Mouse (Mus musculus): ENCODE data around the gene P2ry1.

DNA sequence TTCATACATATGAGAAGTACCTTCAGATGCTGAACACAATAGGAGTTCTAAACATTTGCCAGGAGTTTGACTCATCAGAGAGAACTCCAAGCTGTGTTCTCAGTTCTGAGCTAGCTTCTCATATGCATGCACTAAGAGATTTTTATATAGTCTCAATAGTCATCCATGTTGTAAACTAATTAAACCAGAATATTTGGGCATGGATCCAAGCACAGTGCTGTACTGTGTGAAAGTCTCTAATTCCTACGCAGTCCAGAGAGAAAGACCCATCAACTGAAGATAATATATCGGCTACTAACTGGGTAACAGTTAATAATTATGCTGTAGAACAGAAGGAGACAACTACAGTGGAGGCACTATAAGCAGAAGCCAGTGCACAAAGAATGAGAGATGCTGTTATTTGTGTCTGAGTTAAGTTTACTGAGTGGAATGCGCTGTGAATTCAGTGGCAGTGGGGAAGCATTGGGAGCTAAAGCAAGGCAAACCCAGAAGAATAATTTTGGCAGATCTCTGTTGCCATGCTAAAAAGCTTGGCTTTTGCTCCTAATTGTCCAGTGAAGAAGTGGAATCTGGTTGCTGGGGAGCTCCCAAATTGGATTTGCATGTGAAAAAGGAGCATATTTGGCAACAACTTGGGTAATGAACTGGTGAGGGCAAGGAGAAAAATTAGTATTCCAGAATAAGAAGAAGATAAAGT is 47.5 kb downstream of the P2ry1 start:
- TF ChIP-seq CTCF (IDR thresholded peaks at IDR 0.05; ENCODE audit: low read depth, low read length) (no peak), EP300 (IDR thresholded peaks at IDR 0.05; ENCODE audit: insufficient read depth, low read depth, low read length) (no peak), POLR2A (IDR thresholded peaks at IDR 0.05; ENCODE audit: insufficient read depth, low read length) (no peak)
